Mouse (Mus musculus) left cerebral cortex, adult 8-10 months (tissue): ENCODE results near the gene Col6a6. TPM values are rescaled to one million over a fixed set of nuclear protein-coding genes. Genes with fewer than 3 reads are reported as not detected.

Experiments
- DNase-seq, 2 experiments: peaks; one replicate each; pipeline ENCODE4 v3.0.0; 2022; ENCODE audit warnings: low spot score in 2 of 2
- total RNA-seq, 4 experiments: library from RNA; stranded (reverse); gene quantifications; 2 replicates each; pipeline ENCODE4 v1.2.4; 2022

The Col6a6 gene
- total RNA-seq, 4 experiments from 2014 or later: 0.41 to 0.70 (median 0.63) TPM

DNA sequence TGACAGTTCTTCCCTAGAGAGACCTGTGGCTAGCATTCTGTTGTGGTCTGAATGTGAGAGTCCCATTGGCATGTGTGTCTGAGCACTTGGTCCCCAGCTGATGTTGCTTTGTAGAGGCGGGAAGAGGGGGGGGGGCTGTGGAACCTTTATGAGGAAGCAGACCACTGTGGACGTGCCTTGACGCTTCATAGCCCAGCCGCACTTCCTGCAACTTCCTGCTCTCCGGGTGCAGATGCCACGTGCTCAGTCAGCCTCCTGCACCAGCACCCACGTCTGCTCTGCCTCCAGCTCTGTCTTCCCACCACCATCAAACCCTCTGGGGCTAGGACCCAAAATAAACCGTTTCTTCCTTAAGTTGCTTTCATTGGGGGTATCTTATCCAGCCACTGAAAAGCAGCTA is 24.5 kb downstream of the Col6a6 start:
- no peak for DNase-seq

DNA sequence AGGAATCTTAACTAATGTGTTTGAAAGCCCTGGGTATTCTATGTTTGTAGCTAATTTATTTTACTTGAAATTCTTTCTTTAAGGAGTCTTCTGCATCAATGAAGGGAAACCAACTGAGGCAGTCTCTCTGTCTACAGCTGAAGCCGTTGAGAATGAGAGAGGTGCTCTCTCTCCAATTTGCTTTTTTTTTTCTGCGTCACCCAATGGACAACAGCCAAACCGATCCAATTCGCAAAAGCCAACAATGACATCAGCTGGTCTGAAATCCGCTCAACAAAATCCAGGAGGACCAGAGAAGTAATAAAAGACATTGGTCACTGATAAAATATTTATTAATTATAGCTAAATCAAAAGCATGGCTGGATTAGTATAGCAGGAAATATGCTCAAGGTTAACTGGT is 26.5 kb downstream of the Col6a6 start:
- DNase-seq: no peak

DNA sequence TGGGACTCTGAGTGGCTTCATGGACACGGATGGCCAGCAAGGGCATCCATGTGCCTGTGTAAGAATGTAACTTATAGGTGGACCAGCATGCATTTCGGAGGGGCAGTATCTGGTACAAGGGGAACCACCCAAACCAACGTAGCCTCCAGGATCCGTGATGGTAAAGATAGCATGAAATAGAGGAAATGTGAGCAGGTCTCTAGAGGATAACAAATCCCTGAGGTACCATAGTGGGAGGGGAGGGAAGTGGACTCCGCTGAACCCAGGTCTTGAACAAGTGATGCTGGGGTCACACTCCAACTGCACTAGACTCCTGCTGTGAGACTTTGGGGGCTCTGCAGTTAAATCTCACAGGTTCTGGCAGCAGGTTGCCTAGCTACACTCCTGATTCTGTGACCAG is 27.7 kb downstream of the Col6a6 start:
- DNase-seq: no peak

DNA sequence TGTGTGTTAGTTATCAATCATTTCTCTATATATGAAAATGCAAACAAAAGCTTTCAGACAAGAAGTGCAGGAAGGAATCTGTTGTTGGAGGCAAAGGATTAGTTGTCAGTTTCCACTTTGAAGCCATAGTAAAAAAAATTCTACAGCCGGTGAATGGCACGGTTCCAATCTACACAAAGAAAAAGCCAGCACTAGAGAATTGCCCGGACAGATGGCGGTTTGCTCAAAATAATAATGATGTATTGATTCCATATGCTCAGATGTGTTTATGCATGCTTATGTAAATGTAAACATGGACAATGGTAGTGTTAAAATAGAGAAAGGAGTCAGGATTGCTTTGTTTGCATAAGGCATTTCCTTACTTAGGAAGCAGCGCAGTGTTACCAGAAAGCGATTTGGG is 31.8 kb downstream of the Col6a6 start:
- no peak for DNase-seq

DNA sequence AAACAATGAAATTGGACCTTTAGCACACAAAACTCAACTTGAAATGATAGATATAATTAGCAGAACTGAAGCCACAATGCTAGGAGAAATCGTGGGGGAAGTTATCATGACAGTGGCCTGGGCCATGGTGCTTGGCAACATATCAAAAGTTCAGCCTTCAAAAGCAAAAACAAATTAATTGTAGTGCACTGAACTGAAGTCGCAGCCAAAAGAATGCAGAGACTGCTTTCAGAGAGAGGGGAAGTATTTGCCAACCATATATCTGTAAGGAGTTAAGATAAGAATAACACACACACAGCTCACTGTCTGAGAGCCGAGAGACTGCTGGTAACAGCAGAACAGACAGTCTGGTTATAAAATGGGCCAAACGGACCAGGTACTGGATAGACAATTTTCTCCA is 33.0 kb downstream of the Col6a6 start:
- no peak for DNase-seq

DNA sequence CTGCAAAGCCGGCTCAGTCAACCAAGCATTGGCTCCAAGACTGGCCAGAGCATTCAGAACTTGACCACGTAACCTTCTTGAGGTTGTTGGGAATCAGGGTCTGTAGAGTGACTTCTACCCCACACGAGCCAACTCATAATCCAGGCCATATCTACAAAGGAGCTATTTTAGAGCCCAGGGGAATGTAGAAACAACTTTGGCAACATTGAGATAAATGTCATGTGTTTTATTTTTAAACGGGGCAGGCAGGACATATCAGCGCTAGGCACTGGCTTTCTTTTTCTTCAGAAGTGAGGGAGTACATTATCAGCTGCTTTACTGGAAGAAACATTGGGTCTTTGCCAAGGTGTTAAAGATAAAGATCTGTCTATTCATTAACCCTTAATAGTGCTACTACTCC is 36.1 kb downstream of the Col6a6 start:
- DNase-seq: no peak

DNA sequence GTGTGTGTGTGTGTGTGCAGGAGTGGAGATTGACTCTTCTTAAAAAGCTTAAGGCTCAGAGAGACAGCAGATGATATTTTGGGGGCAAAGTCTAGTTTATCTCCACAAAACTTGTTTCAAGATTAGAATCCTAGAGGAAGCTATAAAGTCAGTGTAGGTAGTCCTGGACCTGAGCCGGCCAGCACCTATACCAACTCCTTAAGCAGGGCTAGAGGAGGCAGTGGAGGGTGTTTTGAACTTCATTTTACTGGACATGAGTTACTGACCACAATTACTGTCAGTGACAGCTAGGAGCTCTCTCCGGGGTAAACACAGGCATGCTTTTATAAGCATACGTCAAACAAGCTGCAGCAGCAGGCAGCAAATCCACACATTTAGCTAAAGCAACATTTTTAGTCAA is 39.8 kb downstream of the Col6a6 start:
- no peak for DNase-seq

DNA sequence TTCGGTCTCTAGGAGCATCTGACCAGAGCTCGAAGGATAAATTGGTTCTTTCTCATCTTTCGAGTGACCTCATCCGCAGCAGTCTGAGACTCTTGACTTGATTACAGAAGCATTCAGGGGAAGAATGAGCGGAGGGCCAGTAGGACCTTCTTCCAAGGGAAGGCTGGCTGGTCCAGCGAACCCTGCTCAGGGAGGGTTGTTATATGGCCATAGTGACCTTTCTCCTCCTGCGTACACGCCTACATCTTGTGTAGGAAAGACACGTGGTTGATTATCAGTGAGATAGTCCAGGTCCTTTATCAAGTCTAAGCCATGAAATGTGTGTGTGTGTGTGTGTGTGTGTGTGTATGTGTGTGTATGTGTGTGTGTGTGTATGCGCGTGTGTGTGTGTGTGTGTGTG is 40.2 kb downstream of the Col6a6 start:
- no peak for DNase-seq

DNA sequence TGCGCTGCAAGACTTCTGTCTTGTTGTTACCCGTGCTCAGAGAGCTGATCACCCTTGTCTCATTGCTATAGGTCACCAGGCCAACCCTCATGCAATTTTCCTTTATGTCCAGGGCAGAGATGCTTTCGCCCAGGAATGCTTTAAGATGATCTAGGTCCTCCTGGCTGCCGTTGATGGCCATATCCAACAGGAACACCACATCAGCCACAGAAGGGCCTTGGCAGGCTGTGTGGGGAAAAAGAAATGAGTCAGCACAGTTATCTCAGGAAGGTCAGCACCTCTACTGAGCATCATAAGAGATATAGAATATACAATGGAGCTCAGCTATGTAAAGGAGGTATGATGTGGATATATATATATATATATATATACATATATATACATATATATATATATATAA is 43.9 kb downstream of the Col6a6 start:
- DNase-seq: no peak

DNA sequence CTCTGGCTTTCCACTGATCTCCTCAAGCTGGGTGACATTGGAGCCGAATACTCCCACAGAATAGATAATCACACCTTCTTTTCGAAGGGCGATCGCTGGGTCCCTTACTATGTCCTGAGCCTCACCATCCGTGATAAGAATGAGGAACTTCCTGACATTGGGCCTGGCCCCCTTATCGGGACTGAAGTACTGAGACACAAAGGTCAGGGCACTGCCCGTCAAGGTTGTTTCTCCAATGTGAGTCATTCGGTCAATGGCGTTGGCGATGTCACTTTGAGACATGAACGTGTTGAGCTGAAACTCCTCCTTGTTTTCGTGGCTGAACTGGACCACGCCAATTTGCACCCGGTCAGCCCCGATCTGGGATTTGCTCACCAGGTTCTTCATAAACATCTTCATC is 47.3 kb downstream of the Col6a6 start:
- DNase-seq: no peak

DNA sequence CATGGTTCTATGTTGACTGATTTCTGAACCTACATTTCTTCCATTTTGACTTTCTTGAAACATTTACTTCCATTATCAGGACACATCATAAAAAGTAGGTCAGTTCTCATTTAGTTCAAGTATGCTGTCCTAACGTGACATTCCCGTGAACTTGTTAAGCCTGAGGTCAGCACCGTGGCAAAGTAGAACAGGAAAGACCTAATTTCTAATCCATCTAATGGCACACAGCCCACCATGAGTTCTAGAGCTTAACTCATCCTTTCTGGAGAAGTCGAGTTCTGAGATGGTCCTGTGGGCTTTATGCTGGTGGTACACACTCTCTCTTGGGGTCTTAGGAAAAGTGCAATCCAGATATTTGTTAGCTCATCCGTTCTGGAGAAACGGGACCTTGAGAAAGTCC is 49.2 kb downstream of the Col6a6 start:
- no peak for DNase-seq

DNA sequence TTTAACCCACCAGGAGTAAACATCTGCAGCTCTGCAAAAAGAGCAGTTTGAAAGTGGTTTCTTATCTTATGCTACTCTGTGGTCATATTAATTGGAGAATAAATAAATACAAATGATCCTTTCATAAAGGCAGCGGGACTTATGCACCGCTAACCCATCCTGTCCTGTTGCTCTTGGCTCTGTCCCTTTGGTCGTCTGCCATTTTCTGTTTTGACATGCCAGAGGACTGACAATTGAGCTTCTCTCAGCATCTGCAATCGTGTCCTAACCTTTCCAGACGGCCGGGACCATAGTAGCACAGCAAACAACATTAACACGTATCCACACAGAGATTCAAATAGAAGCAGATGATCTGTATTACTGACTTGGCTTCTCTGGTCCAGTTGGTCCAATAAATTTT is 53.1 kb downstream of the Col6a6 start:
- DNase-seq: no peak

DNA sequence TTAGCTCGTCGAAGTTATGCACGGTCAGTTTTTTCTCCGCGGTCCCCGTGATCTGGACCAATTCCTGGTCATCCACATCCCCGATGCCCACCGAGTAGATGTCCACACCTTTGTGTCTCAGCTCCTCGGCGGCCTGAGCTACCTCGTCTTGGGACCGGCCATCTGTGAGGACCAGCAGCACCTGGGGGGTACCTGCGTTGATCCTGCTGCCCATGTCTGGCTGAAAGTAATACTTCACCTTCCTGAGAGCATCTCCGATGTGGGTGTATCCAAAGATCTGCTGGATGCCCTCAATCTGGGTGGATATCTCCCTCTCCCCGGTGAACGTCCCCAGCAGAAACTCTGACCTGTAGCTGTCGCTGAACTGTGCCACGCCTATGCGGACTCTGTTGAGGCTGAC is 53.6 kb downstream of the Col6a6 start:
- DNase-seq: no peak

DNA sequence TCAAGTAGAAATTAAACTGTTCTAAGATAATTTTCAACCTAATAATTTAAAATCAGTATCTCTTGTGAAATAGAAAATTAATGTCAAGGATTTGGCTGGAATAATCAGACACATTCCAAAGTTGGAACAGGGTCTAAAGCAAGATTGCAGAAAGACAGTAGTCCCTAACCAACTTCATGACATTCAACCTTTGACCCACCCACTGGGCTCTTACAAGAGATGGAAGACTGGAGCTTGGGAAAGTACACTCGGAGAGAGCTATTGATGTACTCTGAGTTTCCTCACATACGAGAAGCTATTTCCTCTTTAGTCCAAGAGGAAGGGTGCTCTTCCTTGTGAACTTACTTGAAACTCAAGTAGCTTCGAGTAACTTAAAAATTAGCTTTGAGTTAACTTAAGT is 56.6 kb downstream of the Col6a6 start:
- DNase-seq: no peak

DNA sequence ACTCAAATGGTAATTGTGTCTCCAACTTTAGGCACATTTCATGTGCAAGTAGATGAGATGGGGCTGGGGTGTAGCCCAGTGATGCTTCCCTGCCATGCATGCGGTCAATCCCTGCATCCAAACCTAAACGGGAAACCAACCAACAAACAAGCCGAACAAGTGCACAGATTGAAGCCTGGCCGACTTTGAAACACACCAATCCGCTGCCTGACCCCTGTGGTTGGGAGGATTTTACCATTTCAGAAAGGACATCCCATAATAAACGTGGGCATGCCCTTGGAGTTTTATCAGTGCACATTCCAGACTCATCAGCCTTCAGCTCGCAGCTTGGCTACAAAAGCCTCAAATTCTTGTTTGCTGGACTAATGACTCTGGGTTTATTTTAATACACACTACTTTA is 57.3 kb downstream of the Col6a6 start:
- no peak for DNase-seq

DNA sequence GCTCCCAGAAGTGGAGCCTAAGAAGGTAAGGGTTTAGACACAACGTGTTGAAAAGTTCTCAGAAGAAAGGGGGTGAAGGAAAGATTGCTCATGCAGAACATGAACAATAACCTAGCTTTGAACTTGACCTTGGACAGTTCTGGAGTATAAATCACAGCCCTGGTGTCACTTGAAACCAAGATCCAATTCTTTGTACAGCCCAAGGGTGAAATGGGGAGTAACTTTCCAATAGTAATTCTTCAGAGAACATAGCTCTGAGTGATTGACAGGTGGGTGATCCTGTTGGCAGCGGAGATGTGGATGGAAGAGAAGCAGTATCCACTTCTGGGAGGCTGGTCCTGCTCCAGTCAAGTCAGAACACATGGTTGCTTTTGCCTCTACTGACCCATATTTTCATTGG is 62.1 kb downstream of the Col6a6 start:
- no peak for DNase-seq

DNA sequence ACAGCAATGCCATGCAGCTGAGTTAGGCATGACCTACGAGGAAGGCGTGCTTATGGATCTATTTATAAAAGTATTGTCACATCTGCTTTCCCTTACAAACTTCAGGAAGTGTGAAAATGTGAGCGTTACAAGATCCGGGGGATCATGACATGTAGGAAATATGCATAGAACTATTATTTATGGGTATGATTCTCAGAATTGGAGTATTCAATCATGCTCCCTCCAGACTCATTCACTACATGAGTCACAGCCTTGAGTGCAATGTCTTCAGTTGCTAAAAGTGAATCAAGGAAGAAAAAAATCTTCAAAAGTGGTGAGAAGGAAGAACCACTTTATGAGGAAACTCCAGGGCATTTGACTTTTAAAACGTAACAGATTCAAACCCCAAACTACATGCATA is 63.3 kb downstream of the Col6a6 start:
- no peak for DNase-seq

DNA sequence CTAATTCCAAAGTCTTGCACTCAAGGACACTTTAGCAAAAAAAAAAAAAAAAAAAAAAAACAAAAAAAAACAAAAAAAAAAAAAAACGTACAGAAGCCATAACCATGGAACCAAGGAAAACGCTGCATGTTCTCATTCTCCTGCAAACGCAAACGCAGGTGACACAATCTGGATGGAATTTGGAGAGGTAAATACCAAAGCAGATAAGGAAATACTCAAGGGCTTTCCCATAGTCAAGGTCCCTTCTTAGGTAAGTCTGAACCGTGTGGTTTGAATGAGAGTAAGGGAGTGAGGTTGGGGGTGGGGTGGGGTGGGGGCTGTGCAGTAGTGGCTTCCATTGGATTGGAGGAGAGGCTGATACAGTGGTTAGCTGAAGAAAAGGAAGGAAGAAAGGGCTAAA is 63.8 kb downstream of the Col6a6 start:
- no peak for DNase-seq

DNA sequence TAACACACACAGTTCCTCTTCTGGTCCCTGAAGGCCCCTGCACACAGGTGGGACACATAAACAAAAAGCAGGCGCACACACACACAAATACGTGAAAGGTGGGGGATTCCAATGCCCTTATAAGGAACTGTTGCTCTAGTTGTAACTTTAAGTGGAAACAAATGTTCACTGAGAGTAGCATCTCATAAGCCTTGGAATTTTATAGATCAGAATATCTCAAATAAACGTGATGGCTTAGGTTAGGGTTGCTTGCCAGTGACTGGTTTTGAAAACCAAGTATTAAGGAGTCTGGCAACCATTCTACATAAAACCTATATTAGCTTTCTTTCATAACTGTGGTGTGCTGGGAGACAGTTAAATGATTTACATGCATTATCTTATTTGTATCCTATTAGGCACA is 64.3 kb downstream of the Col6a6 start:
- no peak for DNase-seq

DNA sequence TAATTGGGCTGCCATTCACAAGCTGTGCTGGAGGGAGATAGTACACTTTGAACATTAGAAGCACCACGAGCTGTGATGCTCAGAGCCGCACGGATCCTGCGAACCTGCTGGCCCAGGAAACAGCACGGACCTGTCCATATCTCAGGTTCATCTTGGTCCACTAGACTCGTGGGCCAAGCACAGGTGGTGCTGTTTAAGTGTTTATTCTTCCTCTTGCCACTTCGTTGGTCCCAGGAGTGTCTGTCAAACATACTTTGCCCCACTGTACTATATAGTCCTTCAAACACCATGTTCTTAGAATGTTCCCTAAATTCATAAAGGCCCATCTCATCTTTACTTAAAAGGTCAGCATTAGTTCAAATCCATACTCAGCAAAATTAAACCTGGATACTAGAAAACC is 65.7 kb downstream of the Col6a6 start:
- no peak for DNase-seq

DNA sequence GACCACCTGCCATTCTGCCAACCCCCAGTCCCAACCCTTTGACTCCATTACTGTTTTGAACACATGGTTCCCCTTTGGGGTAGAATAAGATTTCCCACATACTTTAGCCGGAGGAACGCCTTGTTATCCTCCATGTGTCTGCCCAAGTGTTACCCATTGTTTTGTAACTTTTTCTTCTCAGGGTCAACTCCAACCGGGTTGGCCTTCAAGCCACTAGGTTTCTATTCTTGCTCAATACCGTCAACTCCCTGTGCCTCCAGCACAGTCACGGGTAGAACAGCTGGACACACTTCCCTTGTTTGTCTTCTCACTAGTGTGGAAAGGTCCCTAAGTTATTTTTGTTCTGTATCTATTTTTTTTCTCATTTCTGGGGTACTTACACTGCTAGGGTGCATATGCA is 69.1 kb downstream of the Col6a6 start:
- DNase-seq: no peak

DNA sequence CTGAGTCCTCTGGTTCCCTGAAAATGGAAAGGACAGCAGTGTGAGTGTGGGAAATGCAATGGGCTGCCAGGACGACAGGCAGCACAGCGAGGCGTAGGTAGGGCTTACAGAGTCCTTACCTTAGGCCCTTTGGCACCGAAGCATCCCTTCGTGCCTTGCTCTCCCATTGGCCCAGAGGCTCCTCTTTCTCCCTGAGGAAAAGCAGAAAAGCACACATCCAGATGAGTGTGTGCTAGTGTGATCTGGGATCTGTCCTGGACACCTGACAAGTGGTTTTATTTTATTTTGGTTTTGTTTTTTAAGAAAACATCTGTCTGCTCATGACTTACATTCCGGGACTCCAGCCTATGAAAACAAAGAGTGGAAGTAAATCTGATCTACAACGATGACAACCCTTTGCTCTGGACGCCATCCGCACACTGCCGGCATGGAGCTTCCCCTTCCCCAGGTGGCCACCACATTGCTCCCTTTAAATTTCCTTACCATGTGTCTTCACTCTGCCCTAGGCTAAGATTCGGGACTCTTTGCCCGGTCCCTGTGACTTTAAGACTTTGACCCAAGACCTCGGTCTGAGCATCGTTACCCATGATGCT is 69.7 kb downstream of the Col6a6 start:
- DNase-seq: no peak

DNA sequence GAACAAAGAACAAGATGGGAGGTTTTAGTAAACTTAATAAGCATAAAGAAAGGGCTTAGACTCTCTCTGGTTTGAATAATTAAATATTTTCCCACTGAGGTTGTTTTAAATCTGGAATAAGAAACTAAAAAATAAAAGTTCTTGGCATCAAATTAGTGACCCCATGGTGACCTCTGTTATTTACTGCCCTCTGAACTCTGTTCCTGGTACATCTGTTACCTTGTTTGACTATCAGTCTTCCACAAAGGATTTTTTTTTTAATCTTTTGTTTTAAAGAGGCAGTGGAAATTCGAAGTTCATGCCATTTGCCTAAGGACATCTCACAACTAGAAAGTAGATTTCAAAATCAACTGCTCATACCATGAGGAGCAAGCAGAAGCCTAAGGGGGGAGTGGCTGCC is 73.7 kb downstream of the Col6a6 start:
- DNase-seq: no peak

DNA sequence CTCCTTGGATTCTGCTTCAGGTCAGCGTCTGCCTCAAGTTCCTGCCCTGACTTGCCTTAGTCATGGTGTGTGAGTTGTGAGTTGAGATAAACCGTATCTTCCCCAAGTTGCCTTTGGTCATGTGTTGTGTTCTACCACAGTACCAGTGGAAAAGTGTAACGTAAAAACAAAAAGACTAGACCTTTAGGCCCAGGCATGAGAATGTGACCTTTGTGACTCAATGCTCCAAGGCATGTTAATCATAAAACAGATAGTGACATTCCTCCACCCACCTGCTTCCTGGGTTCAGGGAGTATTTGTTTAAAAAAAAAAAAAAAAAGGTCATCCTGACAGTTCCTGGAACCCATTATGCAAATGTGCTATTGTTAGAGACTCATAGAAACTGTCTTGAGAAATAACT is 82.1 kb downstream of the Col6a6 start:
- DNase-seq: no peak
